Mouse (Mus musculus) lung, embryonic 16.5 days (tissue): ENCODE measurements around the gene Dclk2. TPM values are rescaled to one million over a fixed set of nuclear protein-coding genes. Genes with fewer than 3 reads are reported as not detected.

Source experiments
- ATAC-seq: fragments of 200-750 bp; cut with Nextera tagmentation; 2 replicates; pipeline ENCODE4 v1.8.0; 2017; ENCODE audit warnings: low read depth, mild to moderate bottlenecking, moderate library complexity
- H3K27ac ChIP-seq: fragments of 300-500 bp; sonication (generic); 2 replicates; pipeline ENCODE4 v1.5.1; 2014; ENCODE audit warnings: mild to moderate bottlenecking, control low read depth, low read length
- H3K27me3 ChIP-seq: fragments of 300-500 bp; sonication (generic); 2 replicates; pipeline ENCODE4 v1.6.1; 2014; ENCODE audit warnings: low read depth, low read length, mixed read lengths; ENCODE audit not compliant: control insufficient read depth, insufficient read depth
- H3K36me3 ChIP-seq: fragments of 300-500 bp; sonication (generic); 2 replicates; pipeline ENCODE4 v1.6.1; 2014; ENCODE audit warnings: low read length; ENCODE audit not compliant: control insufficient read depth, insufficient read depth
- H3K4me1 ChIP-seq: fragments of 300-500 bp; sonication (generic); replicated peaks from 2 replicates; pipeline ENCODE4 v1.6.1; 2014; ENCODE audit warnings: low read length, mixed read lengths; ENCODE audit not compliant: control insufficient read depth, insufficient read depth
- H3K4me2 ChIP-seq: fragments of 300-500 bp; sonication (generic); 2 replicates; pipeline ENCODE4 v1.6.1; 2014; ENCODE audit warnings: low read depth, low read length, control low read depth
- H3K4me3 ChIP-seq: fragments of 300-500 bp; sonication (generic); 2 replicates; pipeline ENCODE4 v1.5.1; 2014; ENCODE audit warnings: mild to moderate bottlenecking, low read length, control low read depth
- H3K9ac ChIP-seq: fragments of 300-500 bp; sonication (generic); 2 replicates; pipeline ENCODE4 v1.6.1; 2014; ENCODE audit warnings: low read length, control low read depth
- H3K9me3 ChIP-seq: fragments of 300-500 bp; sonication (generic); 2 replicates; pipeline ENCODE4 v1.6.1; 2016; ENCODE audit warnings: low read length; ENCODE audit not compliant: control insufficient read depth
- WGBS: fragments of 180-500 bp; shearing (Covaris S2); extraction: QIAGEN DNeasy Blood & Tissue Kit; methylation state at CpG from one replicate; pipeline ENCODE4 v1.1.7; 2014; 5-methylcytosine and 5-hydroxymethylcytosine counted together
- polyA plus RNA-seq: library from polyadenylated mRNA; unstranded; fragments of >200 nt; fragmentation: Nextera tagmentation; extraction: Ambion mirVana; gene quantifications from 2 replicates; pipeline ENCODE4 v1.2.1, GENCODE M21; 2015

Gene Dclk2
- polyA plus RNA-seq, 1 experiment from 2014 or later = 5.0 TPM

DNA sequence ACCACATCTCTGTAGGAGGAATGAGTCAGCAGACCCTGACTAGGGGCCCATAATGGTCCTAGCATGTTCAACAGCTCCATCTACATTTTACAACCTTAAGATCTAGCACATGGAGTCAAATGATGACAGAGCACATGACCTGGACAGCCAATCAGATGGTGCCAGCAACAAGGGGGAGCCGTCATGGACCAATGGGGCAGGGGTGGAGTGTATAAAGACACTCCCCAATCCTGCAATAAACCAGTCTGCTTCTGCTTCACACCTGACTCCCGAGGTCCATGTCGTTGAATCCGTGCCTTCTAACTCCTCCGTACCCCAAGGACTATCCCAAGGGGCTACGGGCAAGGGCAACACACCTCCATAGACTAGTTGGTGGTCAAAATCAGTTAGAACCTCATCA is 101.3 kb downstream of the Dclk2 start:
- no peak overlapping the region for H3K4me2 ChIP-seq
- H3K4me1 ChIP-seq = peaks cover 4% of the 10 kb centered on the region; the same call in 1 of the 2 replicates
- H3K9me3 ChIP-seq = no peaks in the 10 kb centered on the region
- no peak overlapping the region for H3K27ac ChIP-seq
- WGBS = 93% methylated on average over 6 of the region's 6 CpGs
- no peak for ATAC-seq
- H3K9ac ChIP-seq = no peak overlapping the region
- H3K27me3 ChIP-seq = no peaks in the 10 kb centered on the region
- H3K4me3 ChIP-seq = no peak overlapping the region
- no peaks in the 10 kb centered on the region for H3K36me3 ChIP-seq

- H3K4me1 ChIP-seq = peaks cover 4% of the 10 kb centered on the region; the same call in 1 of the 2 replicates
- no peaks in the 10 kb centered on the region for H3K27me3 ChIP-seq
- H3K4me2 ChIP-seq = peak overlapping the region; percentile 24; the same call in 1 of the 2 replicates
- H3K9me3 ChIP-seq = no peaks in the 10 kb centered on the region
- no peak overlapping the region for H3K4me3 ChIP-seq
- H3K36me3 ChIP-seq = no peaks in the 10 kb centered on the region
- H3K27ac ChIP-seq = peak overlapping the region; percentile 74
- no peak overlapping the region for H3K9ac ChIP-seq
- ATAC-seq = peak; percentile 76
- 49% methylated on average over 13 of the region's 13 CpGs for WGBS
These were observed 102.6 kb downstream of the Dclk2 start for GRCm38 (mm10) chr3:86818001-86818585.

- no peaks in the 10 kb centered on the region for H3K27me3 ChIP-seq
- H3K9ac ChIP-seq = no peak overlapping the region
- H3K4me2 ChIP-seq = no peak overlapping the region
- 18% methylated on average over 3 of the region's 3 CpGs for WGBS
- no peaks in the 10 kb centered on the region for H3K36me3 ChIP-seq
- H3K27ac ChIP-seq = no peak overlapping the region
- ATAC-seq = peak; percentile 85
- H3K4me3 ChIP-seq = no peak overlapping the region
- no peaks in the 10 kb centered on the region for H3K4me1 ChIP-seq
- no peaks in the 10 kb centered on the region for H3K9me3 ChIP-seq
These were observed 108.0 kb downstream of the Dclk2 start for GRCm38 (mm10) chr3:86812689-86813088.

DNA sequence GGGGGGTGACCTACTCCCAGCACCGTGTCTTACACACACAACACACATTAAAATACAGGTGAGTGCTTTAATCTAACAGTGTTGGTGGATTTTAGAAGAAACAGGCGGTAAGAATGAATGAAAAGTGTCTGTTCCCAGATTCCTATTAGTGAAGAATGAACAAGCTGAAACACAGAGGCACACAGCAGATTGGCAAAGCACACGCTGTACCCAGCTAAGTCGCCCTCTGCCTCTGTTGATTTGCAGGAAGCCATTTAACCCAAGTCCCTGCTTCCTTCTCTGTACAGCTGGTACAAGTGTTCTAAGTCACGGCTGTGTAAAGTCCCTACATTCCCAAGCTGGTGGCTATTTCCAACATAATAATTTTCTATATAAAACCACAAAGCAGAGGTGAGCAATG is 109.7 kb downstream of the Dclk2 start:
- Histone ChIP-seq H3K9me3 (no peaks in the 10 kb centered on the region), H3K4me1 (no peaks in the 10 kb centered on the region), H3K36me3 (no peaks in the 10 kb centered on the region), H3K27ac (no peak overlapping the region), H3K27me3 (no peaks in the 10 kb centered on the region), H3K9ac (no peak overlapping the region), H3K4me2 (no peak overlapping the region), H3K4me3 (no peak overlapping the region)
- ATAC-seq = no peak
- 87% methylated on average over 5 of the region's 5 CpGs for WGBS

GRCm38 (mm10) chr3:86809646-86810045 is 111.0 kb downstream of the Dclk2 start:
- Histone ChIP-seq H3K4me3 (no peak overlapping the region), H3K27ac (no peak overlapping the region; the same call in 1 of the 2 replicates), H3K4me2 (no peak overlapping the region), H3K9me3 (no peaks in the 10 kb centered on the region), H3K4me1 (no peaks in the 10 kb centered on the region), H3K27me3 (no peaks in the 10 kb centered on the region), H3K36me3 (no peaks in the 10 kb centered on the region), H3K9ac (no peak overlapping the region)
- peak; percentile 43; the same call in 1 of the 2 replicates for ATAC-seq
- 27% methylated on average over 2 of the region's 2 CpGs for WGBS

GRCm38 (mm10) chr3:86809199-86809598 is 111.5 kb downstream of the Dclk2 start:
- Histone ChIP-seq H3K27me3 (no peaks in the 10 kb centered on the region), H3K27ac (peak overlapping the region; percentile 15; the same call in 1 of the 2 replicates), H3K4me1 (no peaks in the 10 kb centered on the region), H3K4me3 (no peak overlapping the region), H3K9me3 (no peaks in the 10 kb centered on the region), H3K4me2 (no peak overlapping the region), H3K36me3 (no peaks in the 10 kb centered on the region), H3K9ac (no peak overlapping the region)
- ATAC-seq = 0 out of 2 replicates have a peak, but pooled peaks have one; percentile 26
- WGBS = 53% methylated on average over 9 of the region's 9 CpGs

- Histone ChIP-seq H3K4me3 (no peak overlapping the region), H3K27me3 (no peaks in the 10 kb centered on the region), H3K27ac (no peak overlapping the region), H3K4me1 (no peaks in the 10 kb centered on the region), H3K9me3 (no peaks in the 10 kb centered on the region), H3K4me2 (no peak overlapping the region), H3K9ac (no peak overlapping the region), H3K36me3 (no peaks in the 10 kb centered on the region)
- no peak for ATAC-seq
- 68% methylated on average over 14 of the region's 14 CpGs for WGBS
These were observed 112.7 kb downstream of the Dclk2 start for GRCm38 (mm10) chr3:86807750-86808467.

DNA sequence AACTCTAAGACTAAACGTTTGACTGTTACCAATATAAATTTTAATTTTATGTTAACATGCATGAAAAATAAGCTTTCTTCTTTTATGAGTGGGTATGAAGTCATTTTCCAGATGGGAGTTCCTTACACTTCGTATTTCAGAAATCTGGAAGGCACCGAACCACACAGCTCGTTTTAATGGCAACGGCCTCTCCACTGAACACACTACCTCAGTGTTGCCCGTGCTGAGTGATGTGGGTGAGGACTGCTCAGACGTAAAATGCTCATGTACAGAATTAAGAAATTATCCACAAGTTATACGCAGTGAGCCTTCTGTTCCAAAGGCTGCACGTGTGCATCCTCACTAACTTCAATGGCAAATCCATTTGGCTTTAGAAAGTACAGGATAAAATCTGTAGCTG is 113.8 kb downstream of the Dclk2 start:
- no peaks in the 10 kb centered on the region for H3K36me3 ChIP-seq
- no peak overlapping the region for H3K4me3 ChIP-seq
- 88% methylated on average over 9 of the region's 9 CpGs for WGBS
- no peaks in the 10 kb centered on the region for H3K27me3 ChIP-seq
- no peaks in the 10 kb centered on the region for H3K9me3 ChIP-seq
- no peaks in the 10 kb centered on the region for H3K4me1 ChIP-seq
- H3K9ac ChIP-seq = no peak overlapping the region
- no peak overlapping the region for H3K4me2 ChIP-seq
- no peak overlapping the region for H3K27ac ChIP-seq
- no peak for ATAC-seq

DNA sequence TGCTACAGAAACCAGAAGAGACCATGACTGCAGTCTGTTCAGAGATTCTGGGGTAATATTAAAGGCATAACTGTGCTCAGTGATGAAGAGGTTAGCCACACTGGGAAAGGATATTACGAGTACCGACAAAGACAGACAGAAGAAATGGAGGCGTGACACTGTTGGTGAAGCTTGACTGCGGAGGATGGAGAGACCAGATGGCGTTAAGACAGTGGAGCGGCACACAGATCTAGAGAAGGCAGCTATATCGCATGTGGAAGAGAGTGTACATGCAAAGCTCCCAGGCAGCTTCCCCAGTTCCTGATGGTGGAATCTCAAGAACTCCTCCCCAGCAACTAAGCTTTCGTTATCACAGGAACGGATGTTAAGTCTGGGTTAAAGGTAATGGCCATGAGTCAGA is 116.4 kb downstream of the Dclk2 start:
- Histone ChIP-seq H3K4me3 (no peak overlapping the region), H3K4me1 (no peaks in the 10 kb centered on the region), H3K27ac (no peak overlapping the region), H3K9me3 (no peaks in the 10 kb centered on the region), H3K36me3 (no peaks in the 10 kb centered on the region), H3K27me3 (no peaks in the 10 kb centered on the region), H3K9ac (no peak overlapping the region), H3K4me2 (no peak overlapping the region)
- 81% methylated on average over 9 of the region's 9 CpGs for WGBS
- ATAC-seq = no peak
